Mouse (Mus musculus): ENCODE measurements at regions not wholly inside any gene's neighbourhood (a gene's known extent, or its start where the extent isn't known, plus 50 kb on each side); places are given as distances from the start of the nearest gene placed in this dataset.
A peak's percentile ranks its signal among the peaks of the same experiment; 100 is the strongest.

- DNase-seq: no peak
Observed at GRCm38 (mm10) chr6:67113686-67114278, 76.5 kb upstream of the Gadd45a start.

GRCm38 (mm10) chr6:67113261-67113660, 76.0 kb upstream of the Gadd45a start:
- DNase-seq: no peak

- DNase-seq: no peak
Observed at GRCm38 (mm10) chr6:67112311-67112710, 75.1 kb upstream of the Gadd45a start.

- DNase-seq: no peak
Observed at GRCm38 (mm10) chr6:67111581-67111980, 74.3 kb upstream of the Gadd45a start.

GRCm38 (mm10) chr6:67110391-67110790, 73.1 kb upstream of the Gadd45a start:
- DNase-seq: no peak

GRCm38 (mm10) chr6:67109774-67110173, 72.5 kb upstream of the Gadd45a start:
- DNase-seq: no peak

- DNase-seq: no peak
Observed at GRCm38 (mm10) chr6:67107517-67107916, 70.3 kb upstream of the Gadd45a start.

- no peak for DNase-seq
Observed at GRCm38 (mm10) chr6:67106493-67106892, 69.2 kb upstream of the Gadd45a start.

GRCm38 (mm10) chr6:67105386-67105785, 68.1 kb upstream of the Gadd45a start:
- no peak for DNase-seq

GRCm38 (mm10) chr6:67104205-67104604, 66.9 kb upstream of the Gadd45a start:
- DNase-seq: no peak

- DNase-seq: no peak
Observed at GRCm38 (mm10) chr6:67102541-67103134, 65.4 kb upstream of the Gadd45a start.

- DNase-seq: no peak
Observed at GRCm38 (mm10) chr6:67102014-67102413, 64.8 kb upstream of the Gadd45a start.

- DNase-seq: peak in 1 of 2 experiments; percentile 40
Observed at GRCm38 (mm10) chr6:67094426-67094825, 57.2 kb upstream of the Gadd45a start.

GRCm38 (mm10) chr6:67093128-67093527, 55.9 kb upstream of the Gadd45a start:
- DNase-seq: no peak

- DNase-seq: no peak
Observed at GRCm38 (mm10) chr6:67090150-67090549, 52.9 kb upstream of the Gadd45a start.

- DNase-seq: no peak
Observed at GRCm38 (mm10) chr6:67089530-67090140, 52.4 kb upstream of the Gadd45a start.

- no peak for DNase-seq
Observed at GRCm38 (mm10) chr6:67088741-67089455, 51.6 kb upstream of the Gadd45a start.

- DNase-seq: no peak
Observed at GRCm38 (mm10) chr6:67087837-67088440, 50.7 kb upstream of the Gadd45a start.

GRCm38 (mm10) chr6:67087393-67087792, 50.1 kb upstream of the Gadd45a start:
- no peak for DNase-seq
